Comparison of ENCODE assay signal across 8 mouse cellular contexts in genomic region chr6:70714239-70714638, GRCm38 (mm10).
DNase-seq lines count a peak whose midpoint lies in the region; ATAC-seq lines count a peak whose summit lies in the region.

No protein-coding gene starts in this region.

- WGBS in intestine, embryonic 15.5 days, result 11% methylated on average over 6 of the region's 6 CpGs

- H3K9me3 ChIP-seq in intestine, embryonic 15.5 days, result no peaks in the 10 kb centered on the region

- H3K27me3 ChIP-seq in intestine, embryonic 15.5 days (replicated peaks), result no peaks in the 10 kb centered on the region

- ATAC-seq in intestine, embryonic 15.5 days, result peak; percentile 50; the same call in 1 of the 2 replicates
- ATAC-seq in megakaryocyte-erythroid progenitor cell, adult 5-6 weeks (replicated peaks; ENCODE audit: low FRiP score, low TSS enrichment, poor library complexity, severe bottlenecking), result peak; percentile 77

- intact Hi-C loops in heart, postnatal 25 days (cut with DNase I), result loop anchor here (2.0 to 5.0 kb wide), 4 partner anchors 38 to 163 kb away; partner anchors contain the start of gene Rpia
- intact Hi-C loops in left cerebral cortex, postnatal 10 days (cut with DNase I), result loop anchor here (5.0 kb wide), 2 partner anchors 53 to 93 kb away; no protein-coding TSS in a partner anchor

- no peak overlapping the region for H3K27ac ChIP-seq in intestine, embryonic 15.5 days

- peak; percentile 90 for DNase-seq in heart, adult 11 months
- DNase-seq in heart, postnatal 25 days (ENCODE audit: low spot score), result no peak
- DNase-seq in embryo, embryonic 10 days (ENCODE audit: low spot score), result peak; percentile 75
- DNase-seq in gastrocnemius, postnatal 10 days, result peak; percentile 46
- DNase-seq in left cerebral cortex, postnatal 10 days (ENCODE audit: extremely low spot score in 1 of 2, low spot score in 2 of 2), result peak; percentile 36 to 55
- peak; percentile 47 to 53 for DNase-seq in right cerebral cortex, postnatal 36 days (ENCODE audit: low spot score in 2 of 2)

- H3K4me2 ChIP-seq in intestine, embryonic 15.5 days (replicated peaks), result peak overlapping the region; percentile 35

- no peak overlapping the region for H3K4me3 ChIP-seq in intestine, embryonic 15.5 days (replicated peaks)

- H3K36me3 ChIP-seq in intestine, embryonic 15.5 days, result no peaks in the 10 kb centered on the region

- no peaks in the 10 kb centered on the region for H3K4me1 ChIP-seq in intestine, embryonic 15.5 days (replicated peaks)

- no peak overlapping the region for H3K9ac ChIP-seq in intestine, embryonic 15.5 days
